Mouse (Mus musculus) right cerebral cortex, adult 2 months (tissue): Measurements from ENCODE around the gene Ptprc.

Experiments
- DNase-seq, 2 experiments: peaks; one replicate each; pipeline ENCODE4 v3.0.0; 2021 to 2022; ENCODE audit warnings: low spot score in 2 of 2

The Ptprc gene

DNA sequence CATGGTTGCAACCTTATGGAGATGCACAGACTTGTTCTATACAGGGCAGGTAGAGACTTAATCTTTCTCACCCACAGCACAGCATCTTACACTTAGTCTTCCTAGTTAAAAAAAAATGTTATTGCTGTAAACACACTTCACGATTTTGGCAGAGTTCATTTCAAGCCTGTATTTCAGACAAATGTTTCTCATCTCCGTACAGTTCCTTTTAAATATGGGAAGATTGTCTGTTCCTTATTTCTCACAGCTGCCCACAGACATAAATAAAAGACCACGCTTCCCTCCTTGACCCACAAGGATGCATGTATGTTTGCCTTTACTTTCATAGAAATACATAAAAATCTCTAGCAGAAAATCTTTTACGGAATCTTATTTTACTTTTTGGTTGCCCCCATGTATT, 22.4 kb downstream of the Ptprc start:
- DNase-seq, result no peak

DNA sequence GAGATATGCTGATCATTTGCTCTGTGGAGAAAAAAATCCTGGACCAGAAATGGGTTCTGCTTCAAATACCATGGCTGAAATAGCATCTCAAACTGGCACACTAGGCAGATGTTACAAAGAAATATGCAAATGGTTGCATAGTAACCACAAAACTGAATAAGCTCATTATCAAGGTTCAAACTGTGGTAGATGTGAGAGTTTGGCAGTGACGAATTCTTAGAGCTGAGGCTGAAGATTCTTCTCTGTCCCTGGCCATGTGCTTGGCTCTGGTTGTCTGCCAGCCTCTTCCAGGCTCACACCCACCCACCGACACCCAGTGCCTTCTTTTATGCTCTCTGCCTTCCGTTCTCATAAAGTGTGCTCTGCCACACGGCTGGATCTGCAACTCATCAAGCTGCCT, 26.7 kb downstream of the Ptprc start:
- DNase-seq, result peak; percentile 79 to 84

GRCm38 (mm10) chr1:138145571-138145970, 29.9 kb downstream of the Ptprc start:
- DNase-seq, result no peak

- no peak for DNase-seq
These were observed 30.4 kb downstream of the Ptprc start for GRCm38 (mm10) chr1:138145148-138145547.

DNA sequence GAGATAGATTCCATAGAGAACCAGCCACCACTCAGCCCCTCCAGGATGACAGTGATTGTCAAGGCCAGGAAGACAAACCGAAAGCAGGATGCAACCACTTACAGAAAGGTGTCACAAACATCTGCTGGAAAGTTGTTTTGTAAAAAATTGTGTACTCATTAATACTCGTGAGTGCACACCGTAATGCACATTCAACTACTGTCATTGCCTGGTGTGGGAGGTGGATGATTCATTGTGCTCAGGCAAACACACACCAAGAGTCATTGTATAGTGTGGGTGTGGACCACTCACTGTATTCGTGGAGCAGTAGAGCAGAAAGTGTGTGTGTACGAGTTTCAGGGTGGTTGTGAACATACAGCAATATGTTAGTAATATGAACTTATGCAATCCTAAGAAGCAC, 31.1 kb downstream of the Ptprc start:
- peak in 1 of 2 experiments; percentile 28 for DNase-seq

- DNase-seq, result no peak
These were observed 34.7 kb downstream of the Ptprc start for GRCm38 (mm10) chr1:138140769-138141168.

- no peak for DNase-seq
These were observed 37.8 kb downstream of the Ptprc start for GRCm38 (mm10) chr1:138137696-138138095.

DNA sequence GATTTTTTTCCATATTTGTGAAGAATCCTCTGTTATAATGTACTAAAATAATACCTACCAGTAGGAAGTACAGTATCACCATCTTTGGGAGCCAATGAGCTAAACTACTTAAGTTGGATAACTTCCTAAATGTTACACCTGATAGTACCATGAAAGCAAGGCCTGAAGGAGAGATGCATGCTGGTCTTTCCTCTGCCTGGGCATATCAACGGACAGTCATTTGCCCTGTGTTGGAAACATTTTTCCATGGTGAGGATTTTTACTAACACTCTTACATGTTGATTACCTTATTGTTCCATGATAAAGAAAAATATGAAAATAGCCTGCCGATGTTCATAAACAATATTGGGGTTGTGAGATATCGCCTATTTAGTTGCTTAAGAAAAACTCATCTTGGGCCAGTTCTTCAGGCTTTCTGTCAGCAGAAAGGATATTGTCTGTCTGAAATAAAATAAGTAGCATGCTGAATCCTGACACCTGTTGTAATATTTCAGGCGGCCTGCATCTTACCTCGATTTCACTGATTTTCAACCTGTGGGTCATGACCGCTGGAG, 38.4 kb downstream of the Ptprc start:
- no peak for DNase-seq

DNA sequence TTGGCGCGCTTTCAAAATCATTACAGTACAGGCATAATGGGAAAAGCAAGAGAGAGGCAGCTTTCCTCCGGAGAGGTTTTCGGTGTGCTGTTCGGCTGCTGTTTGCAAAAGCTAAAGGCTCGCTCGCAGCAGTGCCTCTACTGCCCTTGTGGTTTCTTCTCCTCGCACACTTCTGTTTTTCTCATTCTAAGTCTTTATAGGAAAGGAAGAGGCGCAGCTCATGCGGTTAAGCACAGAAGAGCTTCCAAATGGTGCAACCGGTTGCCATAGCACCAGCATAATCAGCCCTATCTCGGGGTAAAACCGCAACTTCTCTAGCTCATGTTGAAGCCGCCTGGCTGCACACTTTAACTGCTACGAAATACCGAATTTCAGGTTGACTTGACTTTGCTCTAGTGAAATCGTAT, 39.1 kb downstream of the Ptprc start:
- peak; percentile 72 to 80 for DNase-seq

DNA sequence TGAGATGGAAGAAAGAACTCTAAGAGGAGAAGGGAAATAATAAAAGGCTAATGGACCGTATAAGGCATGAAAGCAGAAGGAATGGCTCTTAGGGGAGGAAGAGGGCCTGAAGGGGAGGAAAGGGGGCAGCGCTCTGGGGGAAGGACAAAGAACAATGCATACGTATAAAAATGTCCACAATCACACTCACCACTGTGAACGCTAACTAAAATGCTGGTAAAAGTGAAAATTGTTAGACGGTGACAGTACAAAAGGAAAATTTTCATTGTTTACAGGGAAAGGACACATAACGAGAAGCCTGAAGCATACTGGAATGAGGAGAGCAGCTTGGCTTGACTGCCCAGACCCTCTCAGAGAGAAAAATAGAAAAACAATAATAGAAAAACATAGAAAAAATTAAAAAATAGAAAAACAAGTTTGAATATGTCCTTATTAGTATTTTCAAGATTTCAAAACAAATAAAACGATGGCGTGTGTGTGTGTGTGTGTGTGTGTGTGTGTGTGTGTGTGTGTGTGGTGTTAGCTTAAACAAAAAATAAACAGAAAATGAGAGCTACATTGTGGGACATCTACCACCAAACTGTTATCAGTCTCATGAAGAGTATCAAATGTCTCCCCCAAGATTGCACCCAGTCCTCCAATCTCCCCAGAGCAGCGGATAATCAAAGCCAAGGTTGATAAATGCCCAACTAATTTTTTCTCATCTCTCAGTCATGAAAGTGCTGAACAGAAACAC, 39.7 kb downstream of the Ptprc start:
- no peak for DNase-seq

DNA sequence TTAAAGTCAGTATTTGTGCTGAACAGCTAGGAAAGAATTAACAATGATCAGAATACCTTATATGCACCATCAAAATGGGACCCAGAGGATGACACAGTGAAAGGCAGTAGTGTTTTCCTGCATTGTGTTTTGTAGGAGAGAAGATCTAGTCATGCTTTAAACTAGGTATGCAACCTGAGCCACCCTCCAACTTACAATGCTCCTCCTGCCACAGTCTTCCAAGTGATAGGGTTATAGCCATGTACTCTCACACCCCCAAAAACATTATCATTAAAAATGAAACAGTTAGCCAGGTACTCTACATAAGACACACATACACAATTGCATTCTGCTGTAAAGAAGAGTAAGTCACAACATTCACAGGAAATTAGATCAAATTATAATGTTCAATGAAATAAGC, 40.4 kb downstream of the Ptprc start:
- no peak for DNase-seq

DNA sequence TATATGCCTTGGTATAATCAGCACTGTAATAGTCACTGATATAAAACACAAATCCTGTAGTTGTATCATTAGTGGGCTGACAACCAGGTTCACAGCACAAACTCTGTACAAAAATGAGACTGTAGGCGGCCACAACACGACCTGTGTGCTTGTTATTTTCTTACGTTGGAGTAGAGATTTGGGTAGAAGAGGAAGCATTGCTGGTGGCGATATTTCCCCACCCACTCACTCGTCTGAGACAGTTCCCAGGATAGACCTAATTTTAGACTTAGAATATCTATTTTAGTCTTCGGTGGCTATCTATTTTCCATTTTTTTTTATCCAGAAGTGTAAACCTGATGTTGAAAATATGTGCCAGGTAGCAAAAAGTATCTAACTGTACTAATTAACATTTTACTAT, 41.2 kb downstream of the Ptprc start:
- no peak for DNase-seq

DNA sequence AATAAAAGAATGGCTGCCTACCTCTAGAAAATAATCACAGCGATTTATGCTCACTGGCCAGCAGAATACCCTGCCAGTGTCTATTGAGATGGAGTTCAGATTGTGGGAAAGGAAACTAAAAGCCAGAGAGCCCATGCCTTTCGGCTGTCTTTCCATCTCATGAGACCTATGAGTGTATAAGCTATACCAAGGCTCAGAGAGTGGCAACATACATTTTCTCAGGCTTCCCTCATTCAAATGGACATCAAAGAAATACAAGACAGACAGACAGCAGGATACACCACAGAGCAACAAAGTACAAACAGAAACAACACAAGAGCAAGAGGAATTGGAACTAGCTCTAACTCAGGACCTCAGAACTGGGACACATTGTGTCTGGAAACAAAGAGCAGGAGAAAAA, 43.8 kb downstream of the Ptprc start:
- DNase-seq, result no peak

GRCm38 (mm10) chr1:138130145-138130544, 45.4 kb downstream of the Ptprc start:
- no peak for DNase-seq

- no peak for DNase-seq
These were observed 48.7 kb downstream of the Ptprc start for GRCm38 (mm10) chr1:138126843-138127242.

- no peak for DNase-seq
These were observed 50.2 kb downstream of the Ptprc start for GRCm38 (mm10) chr1:138125281-138125680.

DNA sequence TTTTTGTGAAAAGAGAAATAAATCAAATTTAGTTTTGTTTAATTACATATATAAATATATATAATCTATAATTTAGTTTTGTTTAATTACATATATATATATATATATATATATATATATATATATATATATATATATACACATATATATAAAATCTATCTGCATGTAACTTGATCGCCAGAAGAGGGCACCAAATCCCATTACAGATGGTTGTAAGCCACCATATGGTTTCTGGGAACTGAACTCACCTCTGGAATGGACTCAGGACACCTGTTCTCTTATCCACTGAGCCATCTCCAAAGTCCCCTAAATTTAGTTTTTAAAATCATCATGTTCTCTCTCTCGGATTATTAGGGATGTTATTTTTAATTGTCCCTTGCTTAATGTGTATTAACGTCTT, 51.6 kb downstream of the Ptprc start:
- DNase-seq, result no peak

DNA sequence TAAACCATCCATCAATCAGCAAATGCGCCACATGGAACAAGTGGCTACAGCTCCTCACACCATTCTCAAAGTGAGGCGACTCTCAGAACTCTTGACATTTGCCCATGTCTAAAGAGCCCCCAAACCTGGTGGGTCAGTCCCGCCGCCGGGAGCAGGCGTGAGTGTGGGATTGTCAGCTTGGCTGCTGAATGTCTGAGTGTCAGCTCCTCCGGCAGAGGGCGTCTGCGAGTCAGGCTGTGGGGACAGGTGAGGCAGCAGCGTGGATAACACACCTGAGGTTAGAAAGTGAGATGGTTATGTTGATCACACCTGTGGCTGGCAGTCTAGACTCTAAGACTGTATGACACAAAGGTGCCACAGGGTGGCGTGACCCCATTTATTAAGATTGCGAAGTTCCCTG, 55.6 kb downstream of the Ptprc start:
- DNase-seq, result no peak

DNA sequence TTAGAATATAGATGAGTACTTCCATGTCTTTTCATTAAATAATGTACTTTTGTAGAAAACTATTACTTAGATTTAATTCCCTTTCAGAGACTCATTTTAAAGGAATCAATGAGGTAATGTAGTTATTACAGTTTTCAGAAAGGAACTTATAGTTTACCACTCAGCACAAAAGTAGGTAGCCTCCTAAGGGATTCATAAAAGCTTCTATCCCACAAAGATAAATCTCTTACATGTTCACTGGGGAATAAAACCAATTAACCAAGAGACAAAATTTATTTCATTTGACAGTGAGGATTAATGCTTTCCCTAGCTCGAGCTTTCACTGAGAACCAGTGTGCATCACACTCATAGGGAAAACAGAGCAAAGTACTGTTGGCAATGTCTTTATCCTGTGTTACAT, 82.3 kb downstream of the Ptprc start:
- no peak for DNase-seq

GRCm38 (mm10) chr1:138085810-138086209, 89.7 kb downstream of the Ptprc start:
- DNase-seq, result peak; percentile 6 to 34

DNA sequence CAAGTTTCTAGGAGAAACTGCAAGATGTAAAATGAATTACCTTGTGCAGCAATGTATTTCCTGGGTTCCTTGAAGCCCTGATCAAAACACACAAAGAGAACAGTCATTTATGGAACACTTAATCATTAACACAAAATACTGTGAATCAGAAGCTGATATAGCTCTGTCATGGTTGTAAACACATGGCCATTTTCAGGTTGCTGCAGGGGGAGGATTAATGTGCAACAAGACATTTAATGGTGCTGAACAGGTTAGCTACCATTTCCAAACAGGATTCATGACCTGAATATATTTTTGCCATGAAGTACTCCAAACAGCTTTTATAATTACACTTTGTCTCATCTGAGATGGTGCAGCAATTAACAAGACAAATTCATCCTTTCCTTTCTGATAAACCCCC, 91.8 kb downstream of the Ptprc start:
- no peak for DNase-seq

GRCm38 (mm10) chr1:138080308-138080707, 95.2 kb downstream of the Ptprc start:
- no peak for DNase-seq

- DNase-seq, result peak; percentile 77 to 91
These were observed 131.1 kb downstream of the Ptprc start for GRCm38 (mm10) chr1:138044196-138044945.
